ENCODE assay signal across 10 mouse cellular contexts in genomic region chr15:7194147-7194720, GRCm38 (mm10).
A peak's percentile ranks its signal among the peaks of the same experiment; 100 is the strongest.
DNase-seq lines count a peak whose midpoint lies in the region; ATAC-seq lines count a peak whose summit lies in the region.
"Had no signal": no experiment of that assay in that cellular context is flagged by ENCODE, and none has a peak within 500 bp of the region (broad histone marks: within the 10 kb centered on the region; RNA-seq: fewer than 3 reads in every experiment).

No protein-coding gene starts in this region.

- no peaks in the 10 kb centered on the region for H3K9me3 ChIP-seq in lung, embryonic 16.5 days (ENCODE audit: control insufficient read depth, low read length)
- H3K9me3 ChIP-seq in forebrain, embryonic 15.5 days: no peaks in the 10 kb centered on the region
- no peaks in the 10 kb centered on the region for H3K9me3 ChIP-seq in limb, embryonic 11.5 days (ENCODE audit: control insufficient read depth, low read length)
- H3K9me3 ChIP-seq in stomach, embryonic 16.5 days (replicated peaks; ENCODE audit: control insufficient read depth, low read length): no peaks in the 10 kb centered on the region
- H3K9me3 ChIP-seq: embryonic facial prominence, embryonic 15.5 days; liver, embryonic 13.5 days had no signal

- H3K4me3 ChIP-seq in lung, embryonic 16.5 days (ENCODE audit: low read length): no peak overlapping the region
- no peak overlapping the region for H3K4me3 ChIP-seq in forebrain, embryonic 15.5 days
- H3K4me3 ChIP-seq in limb, embryonic 11.5 days (ENCODE audit: low read depth, low read length): no peak overlapping the region
- H3K4me3 ChIP-seq in stomach, embryonic 16.5 days (replicated peaks; ENCODE audit: low read length): no peak overlapping the region
- H3K4me3 ChIP-seq: embryonic facial prominence, embryonic 15.5 days; liver, embryonic 13.5 days had no signal

- no peak overlapping the region for H3K9ac ChIP-seq in lung, embryonic 16.5 days (ENCODE audit: low read length)
- H3K9ac ChIP-seq in forebrain, embryonic 15.5 days (replicated peaks): no peak overlapping the region
- H3K9ac ChIP-seq in limb, embryonic 11.5 days (ENCODE audit: low read length): no peak overlapping the region
- no peak overlapping the region; the same call in 1 of the 2 replicates for H3K9ac ChIP-seq in stomach, embryonic 16.5 days (ENCODE audit: low read length)
- H3K9ac ChIP-seq: embryonic facial prominence, embryonic 15.5 days; liver, embryonic 13.5 days had no signal

- 34% methylated on average over 13 of the region's 13 CpGs for WGBS in lung, embryonic 16.5 days
- 8% methylated on average over 13 of the region's 13 CpGs for WGBS in forebrain, embryonic 15.5 days
- 46% methylated on average over 13 of the region's 13 CpGs for WGBS in limb, embryonic 11.5 days
- 34% methylated on average over 13 of the region's 13 CpGs for WGBS in stomach, embryonic 16.5 days

- DNase-seq in lung, adult 18-20 months: no peak
- peak; percentile 38 for DNase-seq in limb, embryonic 11.5 days (ENCODE audit: low spot score)
- DNase-seq in adrenal gland, adult (ENCODE audit: inconsistent age in 2 of 2, low spot score in 1 of 2): no peak
- DNase-seq in T-cell, adult 2 months (ENCODE audit: low spot score): no peak
- no peak for DNase-seq in kidney, adult 9 months
- DNase-seq: liver, embryonic 13.5 days had no signal

- peak overlapping the region; percentile 45 for H3K27ac ChIP-seq in lung, embryonic 16.5 days (ENCODE audit: low read length)
- peak overlapping the region; percentile 55 for H3K27ac ChIP-seq in forebrain, embryonic 15.5 days (replicated peaks)
- H3K27ac ChIP-seq in limb, embryonic 11.5 days (replicated peaks; ENCODE audit: low read depth, low read length): no peak overlapping the region
- no peak overlapping the region; the same call in none of the 2 replicates for H3K27ac ChIP-seq in stomach, embryonic 16.5 days (ENCODE audit: low read length)
- H3K27ac ChIP-seq: embryonic facial prominence, embryonic 15.5 days; liver, embryonic 13.5 days had no signal

- peaks cover 11% of the 10 kb centered on the region for H3K36me3 ChIP-seq in lung, embryonic 16.5 days (ENCODE audit: control insufficient read depth, insufficient read depth, low read length)
- H3K36me3 ChIP-seq in forebrain, embryonic 15.5 days: 0 out of 2 replicates have a peak, but pooled peaks cover 9% of the 10 kb centered on the region
- peaks cover 6% of the 10 kb centered on the region; the same call in 1 of the 2 replicates for H3K36me3 ChIP-seq in limb, embryonic 11.5 days (ENCODE audit: control insufficient read depth, insufficient read depth, low read length)
- H3K36me3 ChIP-seq in stomach, embryonic 16.5 days (ENCODE audit: control insufficient read depth, insufficient read depth, low read length): peaks cover 8% of the 10 kb centered on the region; the same call in 1 of the 2 replicates

- H3K4me1 ChIP-seq in lung, embryonic 16.5 days (replicated peaks; ENCODE audit: control insufficient read depth, insufficient read depth, low read length): peaks cover 20% of the 10 kb centered on the region
- peaks cover 45% of the 10 kb centered on the region for H3K4me1 ChIP-seq in forebrain, embryonic 15.5 days
- H3K4me1 ChIP-seq in limb, embryonic 11.5 days (ENCODE audit: control insufficient read depth, insufficient read depth, low read length): peaks cover 9% of the 10 kb centered on the region
- peaks cover 5% of the 10 kb centered on the region for H3K4me1 ChIP-seq in stomach, embryonic 16.5 days (ENCODE audit: control insufficient read depth, insufficient read depth, low read length)
- H3K4me1 ChIP-seq: liver, embryonic 13.5 days had no signal

- no peaks in the 10 kb centered on the region for H3K27me3 ChIP-seq in lung, embryonic 16.5 days (ENCODE audit: control insufficient read depth, insufficient read depth, low read depth, low read length)
- no peaks in the 10 kb centered on the region for H3K27me3 ChIP-seq in forebrain, embryonic 15.5 days
- no peaks in the 10 kb centered on the region for H3K27me3 ChIP-seq in limb, embryonic 11.5 days (ENCODE audit: control insufficient read depth, insufficient read depth, low read length)
- H3K27me3 ChIP-seq in stomach, embryonic 16.5 days (ENCODE audit: control insufficient read depth, insufficient read depth, low read length): no peaks in the 10 kb centered on the region
- H3K27me3 ChIP-seq: embryonic facial prominence, embryonic 15.5 days; liver, embryonic 13.5 days had no signal

- no peak overlapping the region for H3K4me2 ChIP-seq in lung, embryonic 16.5 days (ENCODE audit: low read depth, low read length)
- peak overlapping the region; percentile 16; the same call in 1 of the 2 replicates for H3K4me2 ChIP-seq in forebrain, embryonic 15.5 days (replicated peaks)
- no peak overlapping the region for H3K4me2 ChIP-seq in limb, embryonic 11.5 days (ENCODE audit: low read depth, severe bottlenecking)
- peak overlapping the region; percentile 14; the same call in 1 of the 2 replicates for H3K4me2 ChIP-seq in stomach, embryonic 16.5 days (ENCODE audit: low read depth, low read length)
- H3K4me2 ChIP-seq: embryonic facial prominence, embryonic 15.5 days; liver, embryonic 13.5 days had no signal

- ATAC-seq in lung, embryonic 16.5 days (ENCODE audit: low read depth): peak; percentile 5; the same call in 1 of the 2 replicates
- ATAC-seq in forebrain, embryonic 15.5 days (replicated peaks): peak; percentile 36
- no peak for ATAC-seq in limb, embryonic 11.5 days (ENCODE audit: insufficient number of reproducible peaks, low FRiP score, low TSS enrichment, low read depth)
- ATAC-seq in stomach, embryonic 16.5 days (ENCODE audit: insufficient read depth, low FRiP score): peak; percentile 51; the same call in 1 of the 2 replicates

Comparison
In these comparisons a context has a peak if more than half of its experiments do, and no peak if none do; other contexts are left out.
1. H3K27ac ChIP-seq: peak in lung, embryonic 16.5 days (single experiment) and forebrain, embryonic 15.5 days (single experiment); none in limb, embryonic 11.5 days (single experiment) and stomach, embryonic 16.5 days (single experiment).
2. H3K4me2 ChIP-seq: peak in forebrain, embryonic 15.5 days (single experiment) and stomach, embryonic 16.5 days (single experiment); none in lung, embryonic 16.5 days (single experiment) and limb, embryonic 11.5 days (single experiment).